Mouse (Mus musculus) lung, adult 2 months (tissue): Measurements from ENCODE around the gene Lrrc51.

Experiments used
- CTCF ChIP-seq: fragments of 200-500 bp; IDR thresholded peaks from 2 replicates; pipeline ENCODE4 v1.5.1; 2011; ENCODE audit warnings: mild to moderate bottlenecking, low read length, control low read depth; ENCODE audit not compliant: insufficient read depth
- POLR2A ChIP-seq: fragments of 200-500 bp; IDR thresholded peaks from 2 replicates; pipeline ENCODE4 v1.6.1; 2011; ENCODE audit warnings: low read depth, mild to moderate bottlenecking, control low read depth, low read length, borderline replicate concordance; ENCODE audit errors: extremely low read depth

- TF ChIP-seq POLR2A (no peak), CTCF (no peak)
These were observed 62.4 kb downstream of the Lrrc51 start for GRCm38 (mm10) chr7:101871296-101871695.
